Mouse (Mus musculus) MEL (cell line): Measurements from ENCODE around the gene Creld2. TPM values are rescaled to one million over a fixed set of nuclear protein-coding genes. Genes with fewer than 3 reads are reported as not detected.

ENCODE experiments used
- DNase-seq: peaks from one replicate; pipeline ENCODE4 v3.0.0; 2011; ENCODE audit warnings: low read depth, low spot score
- H3K27ac ChIP-seq: 2 replicates; pipeline ENCODE4 v1.5.1; 2012; ENCODE audit warnings: low read depth, mild to moderate bottlenecking, control low read depth, low read length, moderate library complexity; ENCODE audit not compliant: control insufficient read depth
- H3K27me3 ChIP-seq, 2 experiments: fragments of 150-350 bp in 1 of 2; sonication (generic) in 1 of 2; 2 replicates each; pipeline ENCODE4 v1.6.1; 2012; ENCODE audit warnings: low read length in 2 of 2, mild to moderate bottlenecking in 2 of 2, improper control_type of control experiment in 1 of 2, moderate library complexity in 1 of 2; ENCODE audit not compliant: insufficient read depth in 2 of 2, control insufficient read depth in 1 of 2
- H3K36me3 ChIP-seq, 2 experiments: 2 replicates each; pipeline ENCODE4 v1.6.1; 2012 to 2014; ENCODE audit warnings: low read length in 2 of 2, improper control_type of control experiment in 1 of 2, inconsistent platforms in 1 of 2, mild to moderate bottlenecking in 1 of 2; ENCODE audit not compliant: insufficient read depth in 2 of 2, control insufficient read depth in 1 of 2
- H3K4me1 ChIP-seq, 2 experiments: fragments of 150-350 bp in 1 of 2; sonication (generic) in 1 of 2; 2 replicates each; pipeline ENCODE4 v1.6.1; 2012; ENCODE audit warnings: low read length in 2 of 2, improper control_type of control experiment in 1 of 2, mild to moderate bottlenecking in 1 of 2; ENCODE audit not compliant: insufficient read depth in 2 of 2, control insufficient read depth in 1 of 2
- H3K4me3 ChIP-seq, 2 experiments: fragments of 150-350 bp in 1 of 2; sonication (generic) in 1 of 2; 2 replicates each; pipeline ENCODE4 v1.5.1; 2012; ENCODE audit warnings: low read depth in 2 of 2, low read length in 2 of 2, mild to moderate bottlenecking in 2 of 2, moderate library complexity in 2 of 2, control low read depth in 1 of 2, improper control_type of control experiment in 1 of 2; ENCODE audit not compliant: control insufficient read depth in 1 of 2, insufficient read depth in 1 of 2
- H3K79me2 ChIP-seq: 2 replicates; pipeline ENCODE4 v1.6.1; 2012; ENCODE audit warnings: mild to moderate bottlenecking, low read length, moderate library complexity; ENCODE audit not compliant: control insufficient read depth, poor library complexity, insufficient read depth
- H3K9ac ChIP-seq: 2 replicates; pipeline ENCODE4 v1.6.1; 2012; ENCODE audit warnings: low read depth, mild to moderate bottlenecking, control low read depth, low read length, moderate library complexity; ENCODE audit not compliant: control insufficient read depth, poor library complexity, severe bottlenecking
- H3K9me3 ChIP-seq: fragments of 150-350 bp; sonication (generic); replicated peaks from 2 replicates; pipeline ENCODE4 v1.6.1; 2012; ENCODE audit warnings: mild to moderate bottlenecking, low read length, improper control_type of control experiment, moderate library complexity; ENCODE audit not compliant: insufficient read depth
- CHD1 ChIP-seq: IDR thresholded peaks from 2 replicates; pipeline ENCODE4 v1.6.1; 2012; ENCODE audit warnings: low read depth, mild to moderate bottlenecking, inconsistent platforms, low read length, improper control_type of control experiment
- CHD2 ChIP-seq: IDR thresholded peaks from 2 replicates; pipeline ENCODE4 v1.6.1; 2011; ENCODE audit warnings: low read length, improper control_type of control experiment
- EP300 ChIP-seq, 2 experiments: IDR thresholded peaks; 2 replicates each; pipeline ENCODE4 v1.6.1; 2011; ENCODE audit warnings: improper control_type of control experiment in 2 of 2, low read length in 2 of 2, low read depth in 1 of 2, mild to moderate bottlenecking in 1 of 2
- ETS1 ChIP-seq: IDR thresholded peaks from 2 replicates; pipeline ENCODE4 v1.6.1; 2012; ENCODE audit warnings: low read depth, mild to moderate bottlenecking, inconsistent platforms, low read length, improper control_type of control experiment, moderate library complexity
- GATA1 ChIP-seq: IDR thresholded peaks from 2 replicates; pipeline ENCODE4 v1.6.1; 2011; ENCODE audit warnings: low read depth, low read length, improper control_type of control experiment
- KAT2A ChIP-seq: conservative IDR thresholded peaks from 2 replicates; pipeline ENCODE4 v1.6.1; 2012; ENCODE audit warnings: low read depth, low read length, improper control_type of control experiment, inconsistent platforms
- MAX ChIP-seq: IDR thresholded peaks from 2 replicates; pipeline ENCODE4 v1.6.1; 2011; ENCODE audit warnings: low read length, improper control_type of control experiment
- MAZ ChIP-seq: IDR thresholded peaks from 2 replicates; pipeline ENCODE4 v1.6.1; 2012; ENCODE audit warnings: low read depth, mild to moderate bottlenecking, inconsistent platforms, low read length, improper control_type of control experiment
- MEF2A ChIP-seq: IDR thresholded peaks from 2 replicates; pipeline ENCODE4 v1.6.1; 2014; ENCODE audit warnings: low read depth, mild to moderate bottlenecking, inconsistent platforms, low read length, improper control_type of control experiment; ENCODE audit not compliant: poor library complexity, insufficient replicate concordance, severe bottlenecking; ENCODE audit errors: extremely low read depth
- MYB ChIP-seq: IDR thresholded peaks from 2 replicates; pipeline ENCODE4 v1.6.1; 2011; ENCODE audit warnings: mild to moderate bottlenecking, low read depth, low read length, improper control_type of control experiment
- NELFE ChIP-seq: IDR thresholded peaks from 2 replicates; pipeline ENCODE4 v1.6.1; 2011; ENCODE audit warnings: low read depth, low read length, improper control_type of control experiment
- POLR2A ChIP-seq, 2 experiments: IDR thresholded peaks; 2 replicates each; pipeline ENCODE4 v1.6.1; 2011 to 2012; ENCODE audit warnings: low read length in 2 of 2, mild to moderate bottlenecking in 2 of 2, control low read depth in 1 of 2, improper control_type of control experiment in 1 of 2, low read depth in 1 of 2, moderate library complexity in 1 of 2; ENCODE audit not compliant: control insufficient read depth in 1 of 2, insufficient read depth in 1 of 2, poor library complexity in 1 of 2
- POLR2AphosphoS5 ChIP-seq: IDR thresholded peaks from 2 replicates; pipeline ENCODE4 v1.6.1; 2012; ENCODE audit warnings: low read depth, borderline replicate concordance, mild to moderate bottlenecking, inconsistent platforms, low read length, moderate library complexity, mixed read lengths
- RAD21 ChIP-seq: IDR thresholded peaks from 2 replicates; pipeline ENCODE4 v1.6.1; 2011; ENCODE audit warnings: mild to moderate bottlenecking, low read depth, low read length, improper control_type of control experiment
- SMC3 ChIP-seq: IDR thresholded peaks from 2 replicates; pipeline ENCODE4 v1.6.1; 2011; ENCODE audit warnings: low read depth, low read length, improper control_type of control experiment
- TAL1 ChIP-seq: IDR thresholded peaks from 2 replicates; pipeline ENCODE4 v1.6.1; 2012; ENCODE audit warnings: mild to moderate bottlenecking, inconsistent platforms, low read length, moderate library complexity, mixed read lengths
- UBTF ChIP-seq: IDR thresholded peaks from 2 replicates; pipeline ENCODE4 v1.6.1; 2012; ENCODE audit warnings: low read depth, mild to moderate bottlenecking, inconsistent platforms, low read length, improper control_type of control experiment, moderate library complexity, borderline replicate concordance; ENCODE audit not compliant: insufficient read depth
- ZKSCAN1 ChIP-seq: IDR thresholded peaks from 2 replicates; pipeline ENCODE4 v1.6.1; 2012; ENCODE audit warnings: low read depth, mild to moderate bottlenecking, inconsistent platforms, low read length, improper control_type of control experiment, moderate library complexity
- polyA plus RNA-seq, 2 experiments: library from polyadenylated mRNA; stranded (reverse) in 1 of 2; unstranded in 1 of 2; fragments of >175 nt in 1 of 2; fragments of >200 nt in 1 of 2; gene quantifications; 2 replicates each; pipeline versions ENCODE4 v1.2.1 to v1.2.4; 2012; ENCODE audit warnings: low replicate concordance in 2 of 2, low read depth in 1 of 2; ENCODE audit not compliant: insufficient read length in 2 of 2, insufficient read depth in 1 of 2, missing spikeins in 1 of 2
- total RNA-seq: library from RNA; depleted of rRNA; stranded (reverse); fragments of 300-350 nt; gene quantifications from 2 replicates; pipeline ENCODE4 v1.2.3, GENCODE M21; 2012

Gene Creld2
- total and polyA plus RNA-seq, 3 experiments, result 118 to 188 TPM; not detected in 1

DNA sequence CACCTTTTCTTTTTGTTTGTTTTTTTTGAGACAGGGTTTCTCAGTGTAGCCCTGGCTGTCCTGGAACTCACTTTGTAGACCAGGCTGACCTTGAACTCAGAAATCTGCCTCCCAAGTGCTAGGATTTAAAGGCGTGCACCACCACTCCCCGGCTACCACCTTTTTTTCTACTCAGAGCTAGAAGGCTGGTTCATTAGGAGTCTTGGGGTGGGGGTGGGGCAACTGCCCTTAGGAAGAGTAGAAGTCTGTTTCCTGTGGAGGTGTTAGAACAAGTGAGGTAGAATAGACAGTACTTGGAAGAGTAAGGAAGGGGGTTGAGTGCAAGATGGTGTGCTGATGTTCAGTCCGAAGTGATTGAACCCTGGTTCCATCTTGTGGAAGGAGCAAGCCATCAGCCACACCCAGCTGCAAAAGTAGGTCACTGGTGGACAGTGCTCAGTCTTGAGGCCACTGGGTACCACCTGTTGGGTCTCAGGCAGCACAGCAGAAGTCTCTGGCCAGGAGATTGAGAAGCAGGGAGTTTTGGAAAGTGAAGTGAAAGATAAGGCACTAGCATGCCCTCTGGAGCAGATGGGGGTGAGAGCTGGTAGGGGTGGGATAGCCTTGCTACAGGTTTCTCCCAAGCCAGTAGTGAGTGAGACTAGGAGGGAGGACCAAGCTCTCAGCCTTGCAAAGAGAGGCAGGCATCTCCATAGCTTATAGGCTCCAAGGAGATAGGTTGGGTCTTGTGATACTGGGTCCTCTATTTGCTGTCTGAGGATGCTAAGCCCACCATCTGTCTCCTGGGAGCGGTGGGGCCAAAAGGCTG is 46.6 kb downstream of the Creld2 start:
- TF ChIP-seq SMC3 (no peak), GATA1 (no peak), NELFE (no peak), MAZ (no peak), ZKSCAN1 (no peak), TAL1 (no peak), KAT2A (no peak), MYB (no peak), CHD1 (no peak), POLR2A (IDR thresholded peaks at IDR 0.05; ENCODE audit: control insufficient read depth in 1 of 2, insufficient read depth in 1 of 2, low read depth in 1 of 2, low read length in 2 of 2, poor library complexity in 1 of 2) (no peak; a peak in 1 of 4 replicates), MEF2A (no peak), POLR2AphosphoS5 (no peak), ETS1 (no peak), MAX (no peak), CHD2 (no peak)
- H3K27ac ChIP-seq, result no peak overlapping the region
- peaks cover 23% of the 10 kb centered on the region for H3K79me2 ChIP-seq
- H3K9me3 ChIP-seq, result no peaks in the 10 kb centered on the region
- no peaks in the 10 kb centered on the region for H3K27me3 ChIP-seq
- H3K36me3 ChIP-seq, result peaks cover 2 to 8% of the 10 kb centered on the region in 2 experiments; a peak in 2 of 4 replicates
- no peak overlapping the region for H3K4me3 ChIP-seq
- no peak overlapping the region for H3K9ac ChIP-seq
- peaks cover 0 to 11% of the 10 kb centered on the region in 2 experiments; a peak in 2 of 4 replicates for H3K4me1 ChIP-seq
- no peak for DNase-seq

DNA sequence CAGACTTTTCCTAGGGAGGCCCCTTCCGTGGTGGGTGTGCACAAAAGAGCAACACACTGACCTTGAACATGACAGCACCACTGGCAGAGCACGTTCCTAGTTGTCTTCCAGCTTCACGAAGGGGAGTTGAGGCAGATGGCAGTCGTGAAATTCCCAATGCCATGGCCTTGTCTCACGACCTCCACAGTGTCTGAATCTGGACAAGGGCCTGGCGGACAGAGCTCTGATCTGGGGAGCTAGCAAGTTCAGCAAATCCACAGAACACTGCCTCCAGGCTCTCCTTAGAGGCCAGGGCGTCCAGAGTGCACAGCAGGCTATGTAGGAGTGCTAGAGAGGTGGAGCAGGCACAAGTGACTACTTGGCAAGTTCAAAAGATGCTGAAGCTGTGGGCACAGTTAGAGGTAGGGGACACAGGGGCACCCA is 47.5 kb downstream of the Creld2 start:
- H3K9ac ChIP-seq, result no peak overlapping the region
- no peak for DNase-seq
- TF ChIP-seq SMC3 (no peak), POLR2AphosphoS5 (no peak), EP300 (IDR thresholded peaks at IDR 0.05; ENCODE audit: low read depth in 1 of 2, low read length in 2 of 2) (no peak), MEF2A (no peak), UBTF (no peak), RAD21 (no peak), POLR2A (IDR thresholded peaks at IDR 0.05; ENCODE audit: control insufficient read depth in 1 of 2, insufficient read depth in 1 of 2, low read depth in 1 of 2, low read length in 2 of 2, poor library complexity in 1 of 2) (0 out of 4 replicates have a peak, but pooled peaks of 1 of the 2 experiments have one; percentile 17)

More for the DNA sequence above, 47.5 kb downstream of the Creld2 start:
- H3K36me3 ChIP-seq, result peaks cover 2 to 4% of the 10 kb centered on the region in 2 experiments; a peak in 2 of 4 replicates
- no peak overlapping the region for H3K4me3 ChIP-seq
- H3K27ac ChIP-seq, result no peak overlapping the region
- H3K4me1 ChIP-seq, result peaks cover 0 to 6% of the 10 kb centered on the region in 2 experiments; a peak in 1 of 4 replicates
- no peaks in the 10 kb centered on the region for H3K27me3 ChIP-seq
- H3K9me3 ChIP-seq, result no peaks in the 10 kb centered on the region
- H3K79me2 ChIP-seq, result peaks cover 23% of the 10 kb centered on the region
